Mouse (Mus musculus) thymus, postnatal 25 days (tissue): ENCODE measurements around the gene Ppp2r5a.

Experiments used
- DNase-seq: peaks from one replicate; pipeline ENCODE4 v3.0.0; 2022

Gene Ppp2r5a

DNA sequence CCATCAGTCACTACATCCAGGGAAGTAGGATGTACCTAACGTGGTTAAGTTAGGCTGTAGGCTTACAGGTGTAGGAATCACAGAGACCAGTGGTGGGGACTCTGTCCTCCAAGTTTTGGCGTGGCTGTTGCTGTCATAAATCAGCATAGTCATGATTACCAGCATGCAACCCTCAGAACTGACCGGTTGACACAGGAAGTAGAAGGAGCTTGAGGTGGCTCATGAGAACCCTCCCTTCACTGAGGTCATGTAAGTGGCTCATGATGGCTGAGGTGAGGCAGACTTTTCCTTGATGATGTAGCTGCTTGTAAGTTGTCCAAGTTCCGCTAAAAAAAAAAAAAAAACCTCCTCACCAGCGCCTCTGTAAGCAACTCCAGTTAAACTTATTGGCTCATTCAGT is 14.0 kb upstream of the Ppp2r5a start:
- DNase-seq: no peak

DNA sequence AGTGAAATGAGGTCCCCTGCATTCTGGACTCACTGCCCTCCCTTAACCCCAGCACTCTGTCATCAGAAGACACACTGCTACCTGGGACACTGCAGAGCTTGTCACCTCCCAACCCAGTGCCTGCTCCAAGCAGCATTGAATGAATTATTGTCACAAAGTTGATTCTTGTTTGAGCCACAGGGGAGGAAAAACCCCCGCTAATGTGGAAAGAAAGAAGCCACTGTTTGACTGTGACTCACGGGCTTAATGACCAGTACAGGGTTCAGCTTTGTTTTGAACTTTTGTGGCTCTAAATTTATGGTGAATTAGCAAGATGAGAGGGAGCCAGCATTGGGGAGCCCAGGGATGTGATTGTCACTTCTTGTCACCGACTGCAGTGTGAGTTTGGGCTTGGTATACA is 13.5 kb upstream of the Ppp2r5a start:
- no peak for DNase-seq

DNA sequence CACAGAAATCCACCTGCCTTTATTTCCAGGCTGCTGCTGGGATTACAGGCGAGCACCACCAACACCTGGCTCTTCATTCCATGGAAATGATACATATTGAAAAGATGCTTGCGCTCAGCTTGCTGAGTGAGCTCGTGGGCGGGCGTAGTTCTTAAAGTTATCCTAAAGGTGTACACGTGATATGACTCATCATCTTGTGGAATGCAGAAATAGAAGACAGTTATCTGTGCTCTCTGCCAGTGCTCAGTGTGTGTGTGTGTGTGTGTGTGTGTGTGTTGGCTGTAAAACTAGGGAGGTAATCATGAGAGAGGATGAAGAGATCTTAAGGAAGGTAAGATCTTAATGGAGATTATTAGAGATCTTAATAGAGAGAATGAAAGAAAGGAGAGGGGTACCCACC is 11.4 kb upstream of the Ppp2r5a start:
- DNase-seq: no peak

DNA sequence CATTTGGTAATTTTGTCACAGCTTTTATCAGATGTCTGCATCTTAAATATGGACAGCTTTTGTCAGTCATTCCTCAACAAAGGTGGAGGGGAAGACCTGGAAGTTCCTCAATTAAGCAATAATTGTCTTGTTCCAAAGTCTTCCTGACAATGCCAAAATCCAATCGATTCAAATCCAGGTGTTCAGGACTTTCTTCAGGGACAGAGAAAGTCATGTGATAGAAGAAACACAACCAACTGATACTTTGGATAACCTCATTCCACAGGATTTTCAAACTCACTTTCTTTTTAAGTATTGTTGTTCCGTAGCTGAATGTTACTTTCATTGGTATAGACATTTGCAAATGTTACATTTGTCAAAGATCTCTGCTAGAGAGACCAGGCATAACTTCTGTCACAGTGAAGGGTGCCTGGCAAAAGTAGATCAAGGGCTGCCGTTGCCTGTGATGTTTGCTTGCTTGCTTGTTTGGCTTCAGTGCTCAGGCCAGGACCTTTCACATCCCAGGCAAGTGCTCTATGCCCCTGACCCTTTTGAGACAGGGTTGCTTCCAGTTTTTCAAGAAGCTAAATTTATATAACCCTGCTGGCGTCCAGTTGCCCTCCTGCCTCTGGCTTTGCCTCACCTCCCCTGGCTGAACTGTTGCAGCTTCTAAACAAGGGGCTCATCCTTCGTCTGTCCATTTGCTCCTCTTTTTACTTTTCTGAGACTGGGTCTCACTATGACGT is 10.8 kb upstream of the Ppp2r5a start:
- no peak for DNase-seq

DNA sequence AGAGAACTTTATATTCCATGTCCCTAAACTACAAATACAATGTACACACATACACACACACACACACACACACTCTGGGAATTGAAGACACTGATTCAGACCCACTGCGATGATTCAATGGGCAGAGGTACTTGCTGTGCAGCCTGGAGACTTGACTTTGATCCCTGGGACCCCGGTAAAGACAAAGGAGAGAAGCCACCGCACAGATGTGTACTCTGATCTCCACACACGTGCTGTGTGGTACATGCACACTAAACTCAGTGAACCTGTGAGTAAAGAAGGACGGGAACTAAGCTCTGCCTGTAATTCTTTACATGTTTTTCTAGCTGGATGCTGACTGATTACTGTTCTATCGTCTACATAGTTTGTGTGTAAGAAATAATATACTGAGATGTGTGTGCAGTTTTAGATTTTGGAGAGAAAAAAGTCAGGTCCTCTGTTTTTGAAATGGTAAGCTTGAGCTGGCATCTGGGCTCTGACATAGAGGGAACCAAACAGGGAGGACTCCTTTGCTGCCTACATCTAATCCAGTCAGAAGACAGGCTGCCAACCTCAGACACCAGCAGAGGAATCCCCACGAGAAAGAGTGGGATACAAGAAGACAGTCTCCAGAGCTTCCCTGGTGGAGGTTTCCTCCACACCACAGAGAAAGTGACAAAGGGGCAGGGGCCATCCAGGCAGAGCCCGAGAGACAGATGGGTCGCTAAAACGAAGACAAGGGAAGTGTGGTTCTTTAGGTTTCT is 7.4 kb upstream of the Ppp2r5a start:
- no peak for DNase-seq

DNA sequence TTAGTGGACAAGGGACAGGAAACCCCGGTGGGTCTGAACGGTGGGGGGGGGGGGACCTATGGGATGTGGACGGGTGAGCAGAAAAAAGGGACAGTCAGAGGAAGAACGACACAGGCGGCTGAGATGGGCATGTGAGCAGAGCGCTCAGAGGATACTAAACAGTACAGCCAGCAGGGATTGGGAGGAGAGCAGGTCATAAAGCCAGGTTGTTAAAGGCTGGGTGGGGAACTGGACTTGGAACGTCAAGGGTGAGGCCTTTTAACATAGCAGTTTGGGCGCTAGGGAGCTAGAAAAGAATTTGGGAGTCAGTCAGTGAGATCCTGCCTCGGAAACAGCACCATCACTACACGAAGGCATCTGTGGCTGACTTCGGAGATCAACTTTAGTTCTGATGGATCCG is 4.2 kb upstream of the Ppp2r5a start:
- no peak for DNase-seq

DNA sequence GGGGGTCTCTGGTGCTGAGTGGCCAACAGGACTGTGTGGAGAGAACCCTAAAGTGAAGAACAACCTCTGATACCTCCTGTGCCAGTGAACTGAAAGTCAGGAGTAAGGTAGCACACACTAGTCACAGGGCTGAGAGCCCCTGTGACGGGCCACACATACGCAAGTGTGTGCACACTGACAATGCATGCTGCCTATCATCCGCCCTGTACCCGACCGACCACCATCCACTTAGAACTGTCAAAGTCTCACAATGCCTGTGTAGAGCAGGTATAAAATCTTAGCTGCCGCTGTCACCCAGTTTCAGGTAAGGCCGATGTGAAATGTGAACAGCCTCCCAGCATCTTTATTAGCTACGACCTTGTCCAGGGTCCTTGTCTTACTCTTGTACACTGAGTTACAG is 3.4 kb upstream of the Ppp2r5a start:
- DNase-seq: no peak

DNA sequence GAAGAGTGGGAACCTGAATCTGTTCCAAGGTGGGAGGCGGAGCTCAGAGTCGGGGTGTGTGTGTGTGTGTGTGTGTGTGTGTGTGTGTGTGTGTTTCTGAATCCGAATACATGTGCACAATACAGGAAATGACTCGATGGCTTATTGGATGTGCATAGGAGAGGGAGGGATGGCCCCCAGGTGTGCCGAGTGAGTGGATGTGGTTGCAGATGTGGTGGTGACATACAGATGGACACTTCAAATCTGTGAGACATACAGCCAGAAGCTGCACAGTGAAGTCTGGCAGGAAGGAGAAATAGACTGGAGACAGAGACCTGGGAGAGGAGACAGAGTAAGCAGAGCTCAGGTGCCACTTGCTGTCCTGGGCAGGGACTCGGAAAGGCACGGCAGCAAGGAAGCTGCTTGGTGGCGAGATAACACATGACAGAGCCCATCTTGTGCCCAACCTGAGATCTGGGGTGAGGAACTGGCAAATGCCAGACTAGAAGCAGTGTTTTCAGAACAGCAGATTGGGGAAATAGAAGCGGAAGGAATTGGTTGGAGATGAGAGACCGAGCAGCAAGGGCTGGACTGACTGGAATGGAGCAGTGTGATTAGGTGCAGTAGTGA is 1.8 kb upstream of the Ppp2r5a start:
- DNase-seq: no peak

DNA sequence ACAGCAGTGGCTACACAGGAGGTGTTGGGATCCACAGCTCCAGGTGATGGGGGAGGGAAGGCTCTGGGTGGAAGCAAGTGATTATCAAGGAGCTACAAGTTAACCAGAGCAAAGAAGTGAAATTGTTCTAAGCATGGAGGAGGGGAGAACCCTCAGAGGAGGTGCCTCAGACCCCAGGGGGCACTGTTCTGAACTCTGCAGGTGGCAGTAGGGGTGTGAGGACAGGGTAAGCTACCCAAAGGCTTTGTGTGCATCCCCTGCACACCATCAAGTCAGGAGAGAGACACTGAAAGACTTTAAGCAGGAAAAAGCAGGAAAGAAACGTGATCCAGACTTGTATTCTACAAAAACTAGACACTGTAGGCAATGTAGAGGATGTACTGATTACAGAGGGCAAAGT is 1.2 kb upstream of the Ppp2r5a start:
- DNase-seq: peak; percentile 77

DNA sequence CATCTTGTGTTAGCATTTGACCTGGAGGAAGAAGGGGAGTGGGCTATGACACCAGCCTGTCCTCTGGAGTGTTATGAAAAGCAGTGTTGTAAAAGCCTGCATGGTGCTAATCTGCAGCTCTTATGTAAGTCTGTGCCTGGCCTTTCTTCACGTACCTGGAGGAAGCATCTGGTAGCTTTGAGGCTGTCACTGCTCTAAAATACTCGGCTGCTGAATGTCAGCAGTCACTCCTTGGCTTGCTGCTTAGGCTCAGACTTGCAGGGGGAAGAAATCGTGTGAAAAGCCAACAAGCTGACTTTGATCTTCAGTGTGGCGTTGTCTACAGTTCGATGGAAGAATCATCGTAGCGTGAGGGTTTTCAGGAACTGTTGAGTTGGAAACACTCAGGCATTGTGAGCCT is 566 bp downstream of the Ppp2r5a start:
- peak; percentile 54 for DNase-seq

DNA sequence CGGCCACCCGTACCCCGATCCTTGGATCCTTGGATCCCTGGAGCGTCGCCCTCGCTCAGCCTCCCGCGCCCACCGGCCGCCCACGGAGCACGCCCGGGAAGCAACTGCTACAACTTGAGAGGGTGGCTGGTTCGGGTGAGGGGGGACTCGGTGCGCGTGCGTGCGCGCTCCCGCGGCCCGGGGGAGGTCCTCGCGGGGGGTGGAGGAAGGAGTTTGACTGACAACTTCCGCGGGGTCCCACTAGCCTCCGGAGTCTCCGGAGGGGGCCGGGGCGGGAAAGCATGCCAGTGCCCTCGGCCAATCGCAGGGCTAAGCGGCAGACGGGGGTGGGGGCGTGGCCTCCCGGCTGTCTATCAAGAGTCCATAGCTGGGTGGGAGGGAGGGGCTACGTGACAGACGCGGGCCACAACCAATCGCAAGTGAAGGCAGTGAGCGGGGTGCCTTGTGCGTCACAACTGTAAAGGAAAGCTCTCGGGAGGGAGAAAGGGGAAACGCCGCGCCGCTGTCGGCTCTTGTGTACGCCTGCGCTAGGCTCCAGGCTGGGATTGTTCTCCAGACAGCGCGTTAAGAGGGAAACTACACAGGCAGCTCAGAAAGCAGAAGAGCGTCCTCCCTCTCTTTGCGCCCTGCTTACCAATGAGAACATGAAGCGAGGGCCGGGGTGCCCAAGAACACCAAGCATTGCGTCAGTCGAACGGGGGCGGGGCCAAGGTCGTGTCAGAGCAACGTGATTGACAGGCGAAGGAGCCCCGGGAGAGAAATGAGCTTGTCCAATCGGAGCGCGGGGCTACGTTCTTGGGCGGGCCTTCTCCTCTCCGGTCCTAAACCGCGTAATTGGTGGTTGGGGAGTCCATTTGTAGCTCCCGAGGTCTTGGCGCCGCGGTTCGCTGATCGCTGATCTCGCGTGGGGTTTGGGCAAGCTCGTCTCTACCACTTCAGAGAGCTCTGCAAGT is 5.9 kb downstream of the Ppp2r5a start:
- DNase-seq: peak; percentile 100

DNA sequence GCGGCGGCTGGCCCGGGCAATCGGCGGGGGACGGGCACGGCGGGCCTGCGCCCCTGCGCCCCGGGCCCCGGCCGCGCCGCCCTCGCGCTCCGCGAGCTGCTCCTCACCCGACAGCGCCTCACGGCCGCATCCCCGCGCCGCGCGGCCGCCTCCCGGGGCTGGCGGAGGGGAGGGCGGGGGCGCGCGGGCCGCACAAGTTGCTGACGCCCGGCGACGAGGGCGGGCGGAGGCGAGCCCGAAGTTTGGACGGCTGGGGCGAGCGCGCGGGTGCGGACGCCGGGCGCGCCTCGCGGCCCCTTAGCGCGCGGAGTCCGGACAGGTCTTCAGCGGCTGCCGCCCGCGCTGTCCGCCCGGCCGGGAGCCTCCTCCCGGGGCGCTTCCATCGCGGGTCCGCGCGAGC is 6.6 kb downstream of the Ppp2r5a start:
- DNase-seq: peak; percentile 75

DNA sequence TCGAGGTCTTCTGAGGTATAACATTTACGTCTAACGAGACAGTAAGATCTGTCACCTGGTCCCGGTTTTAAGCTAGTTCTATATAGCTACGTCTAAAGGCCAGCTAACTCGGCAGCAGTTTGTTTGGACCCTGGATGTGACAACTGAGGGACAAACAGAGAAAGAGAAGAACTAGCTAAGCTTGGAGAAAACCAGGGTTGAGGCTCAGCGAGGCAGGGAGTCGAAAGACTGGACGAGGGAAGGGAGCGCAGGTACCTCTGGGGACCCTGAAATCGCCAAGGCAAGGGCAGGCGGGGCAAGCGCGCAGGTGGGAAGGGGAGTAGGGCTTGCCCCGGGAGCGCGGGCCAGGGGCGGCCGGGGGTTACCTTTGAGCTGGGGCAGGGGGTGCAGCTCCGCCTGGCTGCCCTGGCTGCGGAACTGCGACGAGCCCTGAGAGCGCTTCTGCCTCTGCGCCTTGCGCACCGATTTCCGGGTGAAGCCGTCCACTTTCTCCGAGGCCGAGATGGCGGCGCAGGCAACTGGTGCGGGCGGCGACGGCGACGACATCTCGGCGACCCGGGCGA is 7.1 kb downstream of the Ppp2r5a start:
- DNase-seq: peak; percentile 84

DNA sequence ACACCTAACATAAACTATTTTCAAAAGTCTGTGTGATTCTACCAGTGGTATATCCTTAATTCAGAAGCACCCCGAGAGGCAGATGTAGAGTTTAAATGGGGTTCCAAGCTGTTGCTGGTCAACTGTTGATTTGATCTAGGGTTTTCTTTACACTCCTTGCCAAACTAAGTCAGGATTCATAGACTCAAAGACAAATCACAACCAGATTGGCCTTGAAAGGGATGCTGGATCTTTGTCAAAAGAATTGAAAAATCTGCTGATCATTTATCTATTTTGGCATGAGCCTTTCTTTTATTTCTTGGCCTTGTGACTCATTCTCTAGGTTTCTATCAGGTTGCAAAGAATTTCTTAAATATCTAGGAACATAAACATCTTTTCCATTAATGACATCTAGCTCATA is 7.9 kb downstream of the Ppp2r5a start:
- DNase-seq: no peak

DNA sequence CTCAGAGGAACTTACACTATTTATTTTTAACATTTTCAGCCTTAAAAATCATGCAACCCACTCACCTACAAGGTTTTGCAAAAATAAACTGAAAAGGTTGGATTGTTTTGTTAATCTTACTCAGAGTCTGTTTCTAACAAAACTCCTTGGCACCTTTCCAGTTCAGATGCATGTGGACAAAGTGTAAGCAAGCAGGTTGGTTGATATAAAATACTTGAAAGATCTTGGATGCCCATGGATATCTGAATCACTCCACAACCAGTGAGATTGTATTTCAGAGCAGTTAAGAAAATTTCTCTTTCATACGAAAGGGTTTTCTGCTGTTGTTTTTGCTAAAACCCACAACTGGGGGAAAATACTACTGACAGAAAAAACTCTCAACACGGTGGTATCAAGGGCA is 8.9 kb downstream of the Ppp2r5a start:
- no peak for DNase-seq

DNA sequence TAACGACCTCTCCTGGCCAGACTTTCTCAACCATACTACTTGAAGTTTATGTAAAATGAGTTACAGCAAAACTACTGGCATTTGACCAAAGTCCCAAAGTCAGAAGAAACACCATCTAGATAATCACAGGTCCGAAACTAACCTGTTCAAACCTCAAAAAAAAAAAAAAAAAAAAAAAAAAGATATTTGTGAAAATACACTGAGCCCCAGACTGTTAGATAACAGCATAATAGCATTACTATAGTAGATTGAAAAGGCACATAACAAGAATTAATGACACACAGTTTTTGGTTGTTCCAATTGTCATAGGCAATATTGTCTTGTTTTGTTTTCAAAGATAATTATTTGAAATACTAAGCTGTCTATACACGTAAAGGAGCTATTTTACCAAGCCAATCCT is 9.5 kb downstream of the Ppp2r5a start:
- no peak for DNase-seq

DNA sequence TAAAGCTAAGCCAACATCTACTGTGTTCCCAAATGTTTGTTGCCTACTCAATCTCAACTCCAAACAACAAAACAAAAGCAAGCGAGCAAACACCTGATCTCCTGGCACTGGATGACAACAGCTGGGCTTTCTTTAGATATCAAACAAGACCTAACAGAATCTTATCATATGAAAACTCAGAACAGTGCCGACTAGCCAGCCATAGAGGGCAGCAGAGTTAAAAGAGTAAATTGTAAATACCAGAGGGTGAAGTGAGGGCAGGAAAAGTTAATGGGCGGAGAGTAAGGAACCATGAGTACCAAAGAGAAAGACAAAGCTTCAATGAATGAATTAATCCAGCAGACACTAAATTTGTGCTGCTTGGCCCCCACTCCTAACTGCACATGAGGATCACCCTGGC is 11.8 kb downstream of the Ppp2r5a start:
- DNase-seq: peak; percentile 70

DNA sequence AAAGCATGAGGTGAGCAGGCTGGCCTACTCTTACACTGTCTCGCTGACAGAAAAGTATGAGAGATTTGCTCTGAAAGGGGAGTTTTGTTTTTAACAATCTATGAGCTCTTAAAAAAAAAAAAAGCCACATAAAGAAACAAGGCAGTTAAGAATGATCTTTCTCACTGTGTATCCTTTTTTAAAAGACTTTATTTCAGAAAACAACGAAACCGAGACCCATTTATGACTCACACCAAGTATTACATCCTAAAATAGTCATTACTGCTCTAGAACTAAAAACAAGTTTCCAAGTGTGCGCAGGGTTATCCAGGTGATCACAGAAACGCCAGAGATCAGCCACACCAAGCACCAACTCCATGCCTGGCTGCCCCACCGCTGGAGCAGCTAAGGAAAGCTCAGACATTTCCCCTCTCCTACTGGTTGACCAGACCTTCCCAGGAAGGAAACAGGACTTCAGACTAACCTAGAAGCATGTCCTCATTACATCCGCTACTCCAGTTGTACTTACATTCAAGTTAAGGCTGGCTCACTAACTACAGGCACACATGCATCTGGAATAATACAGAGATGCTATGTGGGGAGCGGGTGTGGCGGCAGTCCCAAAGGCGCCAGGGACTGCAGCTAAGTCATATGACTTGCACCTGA is 18.2 kb downstream of the Ppp2r5a start:
- no peak for DNase-seq

DNA sequence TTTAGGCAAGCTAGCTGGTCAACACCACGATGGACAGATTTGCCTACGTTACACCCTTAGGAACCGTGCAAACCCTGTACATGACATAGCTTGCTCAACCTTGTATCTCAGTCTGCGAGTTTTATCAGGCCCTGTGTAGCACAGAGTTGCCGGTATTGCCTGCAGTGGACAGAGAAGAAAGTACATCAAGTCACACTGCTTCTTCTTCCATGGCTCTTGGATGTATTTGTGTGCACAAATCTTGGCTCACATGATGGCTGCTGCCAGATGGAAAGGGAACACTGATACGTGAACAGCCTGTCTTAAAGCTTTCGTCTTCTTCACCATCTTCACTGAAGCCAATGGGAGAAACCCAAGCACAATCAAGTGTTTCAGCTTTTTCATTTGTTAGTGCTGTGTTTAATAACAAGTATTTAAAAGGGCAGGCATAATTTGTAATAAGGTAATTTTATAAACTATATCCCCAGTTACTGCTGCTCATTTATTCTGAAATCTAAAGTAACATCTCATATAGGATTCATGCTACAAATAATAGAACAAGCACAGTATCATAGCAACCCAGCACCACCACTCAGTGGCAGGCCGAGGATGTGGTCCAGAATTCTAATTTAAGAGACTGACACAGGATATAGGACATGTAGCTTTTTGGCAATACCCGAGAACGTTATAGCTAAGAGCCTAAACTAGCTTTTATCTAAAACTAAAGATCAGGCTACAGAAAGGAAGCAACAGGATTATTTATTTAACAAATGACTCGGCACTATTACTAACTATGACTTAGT is 20.9 kb downstream of the Ppp2r5a start:
- DNase-seq: no peak

DNA sequence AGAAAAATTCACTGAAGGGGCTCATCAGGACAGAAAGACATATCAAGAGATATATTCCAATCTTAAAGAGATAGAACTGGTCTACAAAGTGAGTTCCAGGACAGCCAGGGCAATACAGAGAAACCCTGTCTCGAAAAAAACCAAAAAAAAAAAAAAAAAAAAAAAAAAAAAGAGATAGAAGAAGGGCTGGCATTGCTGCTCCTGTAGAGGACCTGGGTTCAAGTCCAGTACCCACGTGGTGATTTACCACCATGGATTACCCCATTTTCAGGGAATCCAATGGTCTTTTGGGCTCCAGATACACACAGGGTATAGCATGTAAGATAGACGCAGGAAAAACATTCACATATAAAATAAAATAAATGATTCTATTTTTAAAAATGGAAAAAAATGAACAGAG is 22.2 kb downstream of the Ppp2r5a start:
- DNase-seq: no peak

DNA sequence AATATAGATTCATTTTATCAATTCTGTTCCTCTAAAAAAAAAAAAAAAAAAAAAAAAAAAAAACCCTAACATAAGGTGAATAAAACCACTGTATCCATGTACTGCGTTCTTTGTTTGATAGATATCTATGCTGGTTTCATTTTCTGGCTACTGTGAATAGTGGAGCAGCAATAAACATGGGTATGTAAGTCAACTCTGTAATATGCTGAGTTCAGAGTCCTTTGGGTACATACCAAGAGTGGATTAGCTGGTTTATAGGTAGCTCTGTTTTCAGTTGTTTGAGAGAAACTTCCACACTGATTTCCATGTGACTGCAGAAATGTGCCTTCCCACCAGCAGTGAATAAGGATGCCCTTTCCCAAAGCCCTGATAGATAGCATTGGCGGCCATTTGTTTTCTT is 25.0 kb downstream of the Ppp2r5a start:
- DNase-seq: no peak

DNA sequence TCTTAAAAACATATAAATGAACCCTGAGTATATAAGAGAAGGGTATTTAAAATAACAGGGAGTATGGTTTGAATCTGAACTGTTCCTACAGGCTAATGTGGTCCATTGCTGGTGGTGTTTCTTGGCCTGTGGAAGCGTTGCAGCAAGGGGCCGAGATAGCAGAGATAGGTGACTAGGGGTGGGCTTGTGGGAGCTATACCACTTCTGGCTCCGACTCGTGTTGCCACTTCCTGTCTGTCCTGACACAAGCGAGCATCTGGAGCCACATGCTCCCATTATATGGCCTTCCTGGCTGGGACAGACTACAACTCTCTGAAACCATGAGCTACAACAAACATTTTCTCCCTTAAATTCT is 27.5 kb downstream of the Ppp2r5a start:
- DNase-seq: no peak
